Mouse (Mus musculus) midbrain, embryonic 14.5 days (tissue): Measurements from ENCODE around the gene Ksr2. TPM values are rescaled to one million over a fixed set of nuclear protein-coding genes. Genes with fewer than 3 reads are reported as not detected.

ENCODE experiments used
- ATAC-seq: fragments of 200-750 bp; cut with Nextera tagmentation; 2 replicates; pipeline ENCODE4 v1.8.0; 2017; ENCODE audit warnings: moderate number of reproducible peaks, moderate library complexity; ENCODE audit not compliant: low FRiP score, low TSS enrichment
- DNase-seq: peaks from one replicate; pipeline ENCODE4 v3.0.0-alpha.2; 2015
- H3K27ac ChIP-seq: fragments of 300-500 bp; sonication (generic); replicated peaks from 2 replicates; pipeline ENCODE4 v1.5.1; 2014; ENCODE audit warnings: mild to moderate bottlenecking, low read depth, low read length, moderate library complexity
- H3K27me3 ChIP-seq: fragments of 300-500 bp; sonication (generic); 2 replicates; pipeline ENCODE4 v1.6.1; 2014; ENCODE audit warnings: low read length, control low read depth, mixed read lengths; ENCODE audit not compliant: control insufficient read depth, insufficient read depth
- H3K36me3 ChIP-seq: fragments of 300-500 bp; sonication (generic); 2 replicates; pipeline ENCODE4 v1.6.1; 2014; ENCODE audit warnings: low read length, control low read depth; ENCODE audit not compliant: control insufficient read depth, insufficient read depth
- H3K4me1 ChIP-seq: fragments of 300-500 bp; sonication (generic); 2 replicates; pipeline ENCODE4 v1.6.1; 2014; ENCODE audit warnings: mild to moderate bottlenecking, antibody characterized with exemption, low read length, control low read depth; ENCODE audit not compliant: control insufficient read depth, insufficient read depth
- H3K4me2 ChIP-seq: fragments of 300-500 bp; sonication (generic); 2 replicates; pipeline ENCODE4 v1.6.1; 2014; ENCODE audit warnings: mild to moderate bottlenecking, low read length, moderate library complexity
- H3K4me3 ChIP-seq: fragments of 300-500 bp; sonication (generic); replicated peaks from 2 replicates; pipeline ENCODE4 v1.5.1; 2014; ENCODE audit warnings: low read depth, low read length
- H3K9ac ChIP-seq: fragments of 300-500 bp; sonication (generic); replicated peaks from 2 replicates; pipeline ENCODE4 v1.6.1; 2014; ENCODE audit warnings: mild to moderate bottlenecking, low read length, moderate library complexity
- H3K9me3 ChIP-seq: fragments of 300-500 bp; sonication (generic); 2 replicates; pipeline ENCODE4 v1.6.1; 2016; ENCODE audit warnings: low read length, control low read depth, mixed read lengths; ENCODE audit not compliant: control insufficient read depth
- WGBS: fragments of 180-500 bp; shearing (Covaris S2); extraction: QIAGEN DNeasy Blood & Tissue Kit; methylation state at CpG from one replicate; pipeline ENCODE4 v1.1.7; 2014; 5-methylcytosine and 5-hydroxymethylcytosine counted together
- polyA plus RNA-seq: library from polyadenylated mRNA; unstranded; fragments of >200 nt; fragmentation: Nextera tagmentation; extraction: Ambion mirVana; gene quantifications from 2 replicates; pipeline ENCODE4 v1.2.1, GENCODE M21; 2014

Gene Ksr2
- polyA plus RNA-seq, 1 experiment from 2014 or later = 8.1 TPM

DNA sequence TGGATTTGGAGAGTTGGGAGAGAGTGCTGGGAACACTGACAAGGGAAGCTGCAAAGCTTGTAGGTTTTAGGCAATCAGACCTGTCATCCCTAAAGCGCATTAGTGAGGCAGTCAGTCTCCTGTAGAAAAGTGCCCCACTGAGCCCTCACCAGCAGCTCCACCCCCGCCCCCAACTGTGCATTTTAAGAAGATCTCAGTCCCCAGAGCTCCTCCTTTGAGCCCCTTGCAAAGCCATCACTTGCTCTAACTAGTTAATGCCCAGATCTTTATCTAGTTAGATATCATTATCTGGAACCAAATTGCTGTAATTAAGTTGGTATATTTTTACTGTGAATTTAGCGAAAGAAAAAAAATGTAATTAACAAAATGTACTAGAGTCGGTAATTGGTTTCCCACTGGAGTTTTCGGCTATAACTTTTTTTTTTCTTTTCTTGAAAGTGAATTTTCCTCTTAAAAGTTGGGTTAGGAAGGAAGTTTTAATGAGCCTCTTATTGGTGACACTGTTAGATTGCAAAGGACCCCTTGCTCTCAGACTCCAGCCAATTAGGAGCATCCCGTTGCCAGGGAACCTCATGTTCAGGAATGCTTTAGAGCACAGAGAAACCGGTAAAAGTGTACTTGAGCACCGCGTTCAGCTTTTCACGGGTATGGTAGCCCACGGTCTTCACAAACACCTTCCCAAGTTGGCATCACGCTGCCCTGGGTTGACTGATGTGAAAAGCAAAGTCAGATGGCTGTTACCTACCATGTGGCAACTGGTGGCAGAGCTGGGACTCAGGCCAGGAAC is 344.1 kb downstream of the Ksr2 start:
- no peak overlapping the region for H3K9ac ChIP-seq
- no peak overlapping the region for H3K4me3 ChIP-seq
- WGBS = 17% methylated on average over 12 of the region's 12 CpGs
- H3K9me3 ChIP-seq = no peaks in the 10 kb centered on the region
- H3K36me3 ChIP-seq = peaks cover 10% of the 10 kb centered on the region; the same call in 1 of the 2 replicates
- no peaks in the 10 kb centered on the region for H3K4me1 ChIP-seq
- no peak overlapping the region for H3K4me2 ChIP-seq
- peak; percentile 29 for DNase-seq
- no peak overlapping the region for H3K27ac ChIP-seq
- ATAC-seq = no peak
- H3K27me3 ChIP-seq = no peaks in the 10 kb centered on the region

DNA sequence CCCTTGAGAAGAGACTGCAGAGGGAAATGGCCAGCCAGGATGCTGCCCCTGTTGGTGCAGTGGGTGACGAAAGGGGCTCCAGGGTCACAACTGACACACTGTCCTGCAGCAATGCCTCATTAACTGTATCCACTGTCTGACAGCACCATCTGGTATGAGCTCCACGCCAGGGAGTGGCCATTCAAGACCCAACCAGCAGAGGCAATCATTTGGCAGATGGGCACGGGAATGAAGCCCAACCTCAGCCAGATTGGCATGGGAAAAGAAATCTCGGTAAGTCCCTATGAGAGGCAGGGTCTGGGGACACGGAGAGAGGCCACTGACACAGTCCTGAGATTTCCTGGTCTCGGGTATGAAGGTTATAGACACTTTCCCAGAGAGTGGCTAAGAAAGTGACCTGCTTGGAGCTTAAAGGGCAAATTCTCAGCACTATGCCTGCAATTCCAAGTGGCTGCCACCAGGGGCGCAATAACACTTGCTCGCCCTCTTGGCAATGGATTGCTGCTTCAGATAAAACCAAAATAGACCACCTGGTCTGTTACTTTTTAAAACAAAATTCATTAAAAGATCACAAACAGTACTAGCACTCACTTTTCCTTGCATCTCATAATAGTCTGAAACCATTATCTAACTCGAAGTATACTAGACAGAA is 347.5 kb downstream of the Ksr2 start:
- Histone ChIP-seq H3K9ac (no peak overlapping the region), H3K27ac (no peak overlapping the region), H3K4me1 (no peaks in the 10 kb centered on the region), H3K4me3 (no peak overlapping the region), H3K9me3 (no peaks in the 10 kb centered on the region), H3K36me3 (peaks cover 23% of the 10 kb centered on the region), H3K4me2 (no peak overlapping the region), H3K27me3 (no peaks in the 10 kb centered on the region)
- WGBS = 78% methylated on average over 9 of the region's 9 CpGs
- ATAC-seq (no peak), DNase-seq (no peak)

GRCm38 (mm10) chr5:117764496-117764895 is 350.7 kb downstream of the Ksr2 start:
- WGBS = 82% methylated on average over 9 of the region's 9 CpGs
- Histone ChIP-seq H3K4me3 (no peak overlapping the region), H3K9me3 (no peaks in the 10 kb centered on the region), H3K27ac (no peak overlapping the region), H3K4me1 (no peaks in the 10 kb centered on the region), H3K4me2 (no peak overlapping the region), H3K27me3 (no peaks in the 10 kb centered on the region), H3K36me3 (peaks cover 20% of the 10 kb centered on the region), H3K9ac (no peak overlapping the region)
- DNase-seq (no peak), ATAC-seq (no peak)

GRCm38 (mm10) chr5:117779175-117779574 is 365.4 kb downstream of the Ksr2 start:
- no peak overlapping the region for H3K27ac ChIP-seq
- H3K36me3 ChIP-seq = no peaks in the 10 kb centered on the region
- no peaks in the 10 kb centered on the region for H3K27me3 ChIP-seq
- no peak overlapping the region for H3K9ac ChIP-seq
- H3K4me2 ChIP-seq = no peak overlapping the region
- H3K4me3 ChIP-seq = no peak overlapping the region
- H3K4me1 ChIP-seq = no peaks in the 10 kb centered on the region
- no peaks in the 10 kb centered on the region for H3K9me3 ChIP-seq
- WGBS = 53% methylated on average over 11 of the region's 11 CpGs
- DNase-seq (no peak), ATAC-seq (no peak)

- DNase-seq (peak; percentile 21), ATAC-seq (no peak)
- H3K36me3 ChIP-seq = no peaks in the 10 kb centered on the region
- no peak within 1 kb of the TSS for H3K4me3 ChIP-seq
- H3K9me3 ChIP-seq = no peaks in the 10 kb centered on the region
- H3K27ac ChIP-seq = no peak within 1 kb of the TSS
- WGBS = 18% methylated on average over 10 of the region's 10 CpGs
- H3K4me2 ChIP-seq = no peak within 1 kb of the TSS
- H3K27me3 ChIP-seq = no peaks in the 10 kb centered on the region
- H3K9ac ChIP-seq = no peak within 1 kb of the TSS
- no peaks in the 10 kb centered on the region for H3K4me1 ChIP-seq
Measured at GRCm38 (mm10) chr5:117780681-117781080, 366.9 kb downstream of the Ksr2 start, which contains the start of gene Nos1. Gene Nos1, plus strand, starts transcription at chr5:117781032.

DNA sequence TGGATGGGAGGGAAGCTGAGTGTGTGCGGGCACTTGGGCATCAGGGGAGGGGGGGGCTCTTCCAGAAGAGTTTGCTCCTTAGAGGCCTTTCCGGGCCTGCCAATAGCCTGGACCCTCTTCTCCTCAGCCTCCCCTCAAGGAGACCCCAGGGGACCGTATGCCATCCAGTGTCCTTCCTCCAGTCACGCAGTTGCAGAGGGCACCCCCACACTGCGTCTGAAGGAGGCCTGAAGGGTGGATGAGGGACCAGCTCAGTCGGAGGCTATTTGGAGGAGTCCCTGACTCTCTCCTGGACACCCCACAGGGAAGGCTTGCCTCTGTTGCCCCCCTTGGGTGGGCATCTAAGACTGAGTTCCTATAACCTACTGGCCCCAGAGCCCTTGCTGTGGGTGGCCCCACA is 367.4 kb downstream of the Ksr2 start:
- H3K4me1 ChIP-seq = no peaks in the 10 kb centered on the region
- ATAC-seq (no peak), DNase-seq (no peak)
- H3K27me3 ChIP-seq = no peaks in the 10 kb centered on the region
- no peaks in the 10 kb centered on the region for H3K36me3 ChIP-seq
- H3K27ac ChIP-seq = no peak overlapping the region
- no peak overlapping the region for H3K4me3 ChIP-seq
- WGBS = 62% methylated on average over 6 of the region's 6 CpGs
- H3K9ac ChIP-seq = no peak overlapping the region
- no peaks in the 10 kb centered on the region for H3K9me3 ChIP-seq
- H3K4me2 ChIP-seq = no peak overlapping the region

GRCm38 (mm10) chr5:117790071-117790470 is 376.3 kb downstream of the Ksr2 start:
- Histone ChIP-seq H3K36me3 (no peaks in the 10 kb centered on the region), H3K4me1 (no peaks in the 10 kb centered on the region), H3K9me3 (no peaks in the 10 kb centered on the region), H3K4me2 (no peak overlapping the region), H3K27ac (no peak overlapping the region), H3K4me3 (no peak overlapping the region), H3K27me3 (no peaks in the 10 kb centered on the region), H3K9ac (no peak overlapping the region)
- 79% methylated on average over 6 of the region's 6 CpGs for WGBS
- DNase-seq (no peak), ATAC-seq (no peak)

DNA sequence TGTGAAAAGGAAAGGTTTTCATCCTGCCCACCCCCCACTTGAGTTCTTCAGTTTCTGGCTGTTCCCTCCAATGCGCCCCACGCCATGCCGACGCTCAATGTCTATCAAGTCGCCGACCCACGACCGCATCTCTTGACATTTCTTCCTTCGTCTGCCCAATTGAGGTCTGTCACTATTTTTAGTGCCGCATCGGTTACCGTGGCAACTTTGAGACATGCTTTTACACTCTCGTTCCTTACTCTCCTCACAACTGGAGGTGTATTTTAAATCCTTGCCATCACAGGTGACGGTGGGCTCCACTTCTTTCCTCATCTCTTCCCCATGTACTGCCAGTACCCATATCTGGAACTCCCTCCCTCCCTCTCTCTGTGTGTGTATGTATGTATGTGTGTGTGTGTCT is 378.1 kb downstream of the Ksr2 start:
- DNase-seq = peak; percentile 62
- Histone ChIP-seq H3K36me3 (no peaks in the 10 kb centered on the region), H3K9me3 (no peaks in the 10 kb centered on the region), H3K9ac (no peak overlapping the region), H3K4me2 (no peak overlapping the region), H3K4me1 (no peaks in the 10 kb centered on the region), H3K27ac (no peak overlapping the region), H3K27me3 (no peaks in the 10 kb centered on the region), H3K4me3 (no peak overlapping the region)
- WGBS = 56% methylated on average over 14 of the region's 14 CpGs
- no peak for ATAC-seq

DNA sequence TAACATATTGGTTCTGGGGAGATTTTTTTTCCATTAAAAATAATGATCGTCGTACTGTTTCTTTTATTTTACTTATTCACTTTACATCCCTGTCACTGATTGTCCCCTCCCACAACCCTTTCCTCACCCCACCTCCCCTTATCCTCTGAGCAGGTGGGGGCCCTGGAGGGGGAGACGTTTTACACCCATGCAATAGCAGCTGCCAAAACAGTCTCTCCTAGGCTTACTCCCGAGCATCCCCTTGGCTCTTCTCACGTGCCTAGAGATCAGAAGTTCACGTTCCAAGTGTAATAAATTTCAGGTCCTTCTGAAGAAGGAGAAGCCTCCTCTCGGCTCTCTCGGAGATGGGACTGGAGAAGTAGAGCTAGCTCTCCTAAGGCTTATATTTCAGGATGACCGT is 387.0 kb downstream of the Ksr2 start:
- no peak overlapping the region for H3K27ac ChIP-seq
- H3K4me3 ChIP-seq = no peak overlapping the region
- H3K36me3 ChIP-seq = no peaks in the 10 kb centered on the region
- ATAC-seq = no peak
- no peaks in the 10 kb centered on the region for H3K9me3 ChIP-seq
- H3K9ac ChIP-seq = no peak overlapping the region
- no peak for DNase-seq
- WGBS = 80% methylated on average over 9 of the region's 9 CpGs
- H3K27me3 ChIP-seq = no peaks in the 10 kb centered on the region
- H3K4me1 ChIP-seq = no peaks in the 10 kb centered on the region
- no peak overlapping the region for H3K4me2 ChIP-seq
